Mouse (Mus musculus) ES-CJ7 (cell line): ENCODE measurements around the gene Sept9.
A peak's percentile ranks its signal among the peaks of the same experiment; 100 is the strongest.

Experiments
- DNase-seq: peaks from one replicate; pipeline ENCODE4 v3.0.0; 2011; ENCODE audit warnings: low read depth, low spot score

Sept9 gene

GRCm38 (mm10) chr11:117199282-117200175 lies at the start of gene Sept9:
Gene Sept9, plus strand, starts transcription at chr11:117199661.
- no peak for DNase-seq

- no peak for DNase-seq
Measured at GRCm38 (mm10) chr11:117150467-117150966, 48.9 kb upstream of the Sept9 start.

- no peak for DNase-seq
Measured at GRCm38 (mm10) chr11:117151461-117151860, 48.0 kb upstream of the Sept9 start.

- DNase-seq = no peak
Measured at GRCm38 (mm10) chr11:117152541-117152940, 46.9 kb upstream of the Sept9 start.

- no peak for DNase-seq
Measured at GRCm38 (mm10) chr11:117153553-117153952, 45.9 kb upstream of the Sept9 start.

GRCm38 (mm10) chr11:117154088-117154815 lies 45.2 kb upstream of the Sept9 start:
- no peak for DNase-seq

- DNase-seq = peak; percentile 94
Measured at GRCm38 (mm10) chr11:117156725-117157124, 42.7 kb upstream of the Sept9 start.

GRCm38 (mm10) chr11:117158343-117158742 lies 41.1 kb upstream of the Sept9 start:
- no peak for DNase-seq

- no peak for DNase-seq
Measured at GRCm38 (mm10) chr11:117159257-117159945, 40.1 kb upstream of the Sept9 start.

- no peak for DNase-seq
Measured at GRCm38 (mm10) chr11:117159946-117160307, 39.5 kb upstream of the Sept9 start.

- DNase-seq = no peak
Measured at GRCm38 (mm10) chr11:117160791-117161190, 38.7 kb upstream of the Sept9 start.

- no peak for DNase-seq
Measured at GRCm38 (mm10) chr11:117161574-117161973, 37.9 kb upstream of the Sept9 start.

GRCm38 (mm10) chr11:117163098-117163497 lies 36.4 kb upstream of the Sept9 start:
- no peak for DNase-seq

GRCm38 (mm10) chr11:117163771-117164170 lies 35.7 kb upstream of the Sept9 start:
- no peak for DNase-seq

- no peak for DNase-seq
Measured at GRCm38 (mm10) chr11:117168278-117169087, 31.0 kb upstream of the Sept9 start.

- DNase-seq = no peak
Measured at GRCm38 (mm10) chr11:117169088-117169635, 30.3 kb upstream of the Sept9 start.

GRCm38 (mm10) chr11:117169801-117170565 lies 29.5 kb upstream of the Sept9 start:
- no peak for DNase-seq

GRCm38 (mm10) chr11:117174098-117174892 lies 25.2 kb upstream of the Sept9 start:
- no peak for DNase-seq

GRCm38 (mm10) chr11:117174924-117175323 lies 24.5 kb upstream of the Sept9 start:
- DNase-seq = peak; percentile 80
